Mouse (Mus musculus) cerebellum, adult 2 months (tissue): ENCODE measurements around the gene Galnt6. TPM values are rescaled to one million over a fixed set of nuclear protein-coding genes. Genes with fewer than 3 reads are reported as not detected.

Experiments
- DNase-seq, 2 experiments: peaks; one replicate each; pipeline ENCODE4 v3.0.0; 2021
- H3K27ac ChIP-seq: fragments of 200-500 bp; 2 replicates; pipeline ENCODE4 v1.5.1; 2012; ENCODE audit warnings: low read length, control low read depth, inconsistent platforms; ENCODE audit not compliant: insufficient read depth
- H3K27me3 ChIP-seq: fragments of 200-500 bp; 2 replicates; pipeline ENCODE4 v1.6.1; 2012; ENCODE audit warnings: inconsistent platforms, mild to moderate bottlenecking, low read length, moderate library complexity; ENCODE audit not compliant: control insufficient read depth, insufficient read depth
- H3K4me1 ChIP-seq: fragments of 200-500 bp; 2 replicates; pipeline ENCODE4 v1.6.1; 2011; ENCODE audit warnings: low read length; ENCODE audit not compliant: control insufficient read depth, insufficient read depth
- H3K4me3 ChIP-seq: fragments of 200-500 bp; replicated peaks from 2 replicates; pipeline ENCODE3; 2011; ENCODE audit warnings: mild to moderate bottlenecking, low read depth, low read length, control low read depth; ENCODE audit not compliant: insufficient read depth
- CTCF ChIP-seq: fragments of 200-500 bp; IDR thresholded peaks from 2 replicates; pipeline ENCODE4 v1.5.1; 2011; ENCODE audit warnings: low read depth, mild to moderate bottlenecking, control low read depth, low read length, moderate library complexity, borderline replicate concordance; ENCODE audit not compliant: insufficient read depth
- POLR2A ChIP-seq: fragments of 200-500 bp; IDR thresholded peaks from 2 replicates; pipeline ENCODE4 v1.6.1; 2011; ENCODE audit warnings: low read length, control low read depth, borderline replicate concordance; ENCODE audit not compliant: insufficient read depth
- WGBS: fragments of 180-500 bp; shearing (Covaris S2); methylation state at CpG from one replicate; pipeline ENCODE4 v1.1.7; 2018; 5-methylcytosine and 5-hydroxymethylcytosine counted together
- polyA plus RNA-seq: library from polyadenylated mRNA; depleted of rRNA; stranded (reverse); fragments of >200 nt; gene quantifications from 2 replicates; pipeline ENCODE4 v1.2.3, GENCODE M21; 2012

Galnt6 gene
- polyA plus RNA-seq, 1 experiment = 13.1 TPM

DNA sequence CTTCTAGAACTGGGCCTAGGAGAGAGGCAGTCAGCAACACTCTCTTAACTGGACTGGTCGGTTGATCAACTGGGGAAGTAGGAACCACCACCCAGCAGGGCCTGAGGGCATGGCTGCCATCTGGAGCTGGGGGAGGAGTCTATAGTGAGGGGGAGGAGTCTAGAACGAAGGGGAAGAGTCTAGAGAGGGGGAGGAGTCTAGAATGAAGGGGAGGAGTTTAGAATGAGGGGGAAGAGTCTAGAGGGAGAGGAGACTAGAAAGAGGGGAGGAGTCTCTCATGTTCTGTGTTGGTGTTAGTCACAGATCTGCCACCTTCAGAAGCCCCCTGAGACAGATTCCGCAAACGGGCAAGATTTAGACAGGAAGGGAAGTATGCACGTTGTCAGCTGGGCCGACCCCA is 29.8 kb downstream of the Galnt6 start:
- no peaks in the 10 kb centered on the region for H3K4me1 ChIP-seq
- TF ChIP-seq CTCF (no peak), POLR2A (no peak)
- H3K27me3 ChIP-seq = no peaks in the 10 kb centered on the region
- no peak overlapping the region for H3K27ac ChIP-seq
- no peak overlapping the region for H3K4me3 ChIP-seq
- WGBS = 46% methylated on average over 6 of the region's 6 CpGs
- DNase-seq = no peak

DNA sequence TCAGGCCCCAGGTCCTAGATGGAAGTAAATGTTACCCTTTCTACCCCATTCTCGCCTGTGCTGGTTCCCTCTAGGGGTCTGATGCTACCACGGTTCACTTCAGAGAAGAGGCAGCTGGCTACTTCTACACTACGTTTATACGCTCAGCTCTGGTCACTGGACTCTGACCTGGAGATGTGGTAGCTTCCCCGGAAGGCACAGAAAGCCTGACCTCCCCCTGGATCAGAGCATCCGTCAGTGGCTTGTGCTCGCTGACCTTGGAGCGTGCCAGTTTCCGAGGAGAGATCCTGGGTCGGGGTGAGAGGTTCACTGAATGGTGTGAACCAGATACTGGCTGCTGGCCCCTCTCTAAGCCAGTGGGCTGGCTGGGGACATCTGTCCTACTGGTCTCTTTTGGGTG is 31.1 kb downstream of the Galnt6 start:
- no peak for DNase-seq
- Histone ChIP-seq H3K4me3 (no peak overlapping the region), H3K27me3 (no peaks in the 10 kb centered on the region), H3K4me1 (no peaks in the 10 kb centered on the region), H3K27ac (no peak overlapping the region)
- 83% methylated on average over 10 of the region's 10 CpGs for WGBS
- no peak for TF ChIP-seq CTCF
- TF ChIP-seq POLR2A = no peak

- DNase-seq = no peak
- WGBS = 16% methylated on average over 9 of the region's 9 CpGs
- no peaks in the 10 kb centered on the region for H3K4me1 ChIP-seq
- no peaks in the 10 kb centered on the region for H3K27me3 ChIP-seq
- TF ChIP-seq CTCF (no peak), POLR2A (no peak)
- no peak overlapping the region for H3K27ac ChIP-seq
- H3K4me3 ChIP-seq = no peak overlapping the region
Observed at GRCm38 (mm10) chr15:100694406-100694805, 34.8 kb downstream of the Galnt6 start.

DNA sequence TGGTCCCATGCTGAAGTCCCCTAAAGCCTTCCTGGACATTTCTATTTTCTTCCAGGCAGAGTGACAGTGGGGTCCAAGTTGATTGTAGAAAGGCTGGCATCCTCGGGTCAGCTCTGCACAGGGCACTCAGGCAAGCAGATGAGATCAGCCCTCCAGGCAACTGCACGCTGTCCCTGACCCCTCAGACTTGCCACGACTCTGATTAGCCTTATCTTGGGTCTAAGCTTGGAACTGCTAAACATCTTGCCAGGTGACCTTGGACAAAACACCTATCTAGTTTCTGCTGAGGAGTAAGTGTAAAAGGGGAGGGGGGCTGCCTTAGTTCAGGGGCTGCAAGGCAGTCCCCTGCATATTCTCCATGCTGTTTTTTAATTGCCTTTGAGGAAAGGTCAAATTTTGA is 37.2 kb downstream of the Galnt6 start:
- Histone ChIP-seq H3K27ac (no peak overlapping the region), H3K4me3 (no peak overlapping the region), H3K27me3 (no peaks in the 10 kb centered on the region), H3K4me1 (no peaks in the 10 kb centered on the region)
- no peak for DNase-seq
- 76% methylated on average over 3 of the region's 3 CpGs for WGBS
- TF ChIP-seq POLR2A (no peak), CTCF (no peak)

DNA sequence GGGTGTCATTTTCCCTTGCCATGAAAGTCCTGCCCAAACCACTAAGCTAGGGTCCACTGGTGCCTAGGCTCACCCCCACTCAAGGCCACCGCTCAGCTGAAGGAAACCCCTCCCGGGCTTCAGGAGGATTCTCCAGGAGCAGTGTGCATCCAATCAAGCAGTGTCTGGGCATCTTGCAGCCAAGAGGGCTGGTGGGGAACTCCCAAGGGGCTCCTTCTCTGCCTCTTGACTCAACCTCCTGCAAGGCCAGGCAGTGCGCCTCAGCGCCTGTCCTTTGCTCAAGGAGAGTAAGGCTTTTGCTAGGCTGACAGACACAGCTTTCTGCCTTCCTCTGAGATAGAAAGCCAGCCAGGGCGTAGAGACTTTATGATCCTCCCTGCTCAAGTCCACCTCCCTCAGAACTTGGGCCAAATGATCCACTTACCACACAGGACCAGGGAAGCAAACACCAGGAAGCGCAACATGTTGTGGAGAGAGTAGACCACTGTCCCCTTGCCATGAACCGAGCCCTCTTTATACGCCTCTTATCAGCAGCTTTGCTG is 41.7 kb downstream of the Galnt6 start, which contains the start of gene Cela1:
TSS of gene Cela1 (minus strand) at position 492 of the 542 bp plus-strand sequence.
- H3K4me1 ChIP-seq = no peaks in the 10 kb centered on the region
- 76% methylated on average over 8 of the region's 8 CpGs for WGBS
- TF ChIP-seq CTCF = no peak
- no peak for TF ChIP-seq POLR2A
- H3K27me3 ChIP-seq = no peaks in the 10 kb centered on the region
- H3K4me3 ChIP-seq = no peak within 1 kb of the TSS
- H3K27ac ChIP-seq = no peak within 1 kb of the TSS
- DNase-seq = no peak

DNA sequence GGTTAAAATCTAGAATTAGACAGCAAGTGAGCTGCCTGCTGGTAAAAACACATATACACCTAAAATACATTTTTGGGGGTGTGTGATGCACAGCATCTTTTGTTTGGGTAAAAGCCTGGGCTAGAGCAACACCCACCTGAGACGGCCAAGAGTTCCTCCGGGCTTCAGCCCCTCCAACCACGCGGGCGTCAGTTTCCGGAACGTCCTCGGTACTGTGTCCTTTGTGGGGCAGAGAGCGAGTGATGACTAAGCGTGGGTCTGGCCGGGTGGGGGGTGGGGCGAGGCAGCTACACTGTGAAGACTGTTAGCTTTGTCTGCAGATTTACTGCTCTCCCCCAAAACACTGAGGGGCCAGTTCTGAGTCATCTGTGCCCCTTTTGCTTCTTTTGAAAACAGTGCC is 42.2 kb downstream of the Galnt6 start:
- DNase-seq = no peak
- no peak overlapping the region for H3K4me3 ChIP-seq
- H3K27me3 ChIP-seq = no peaks in the 10 kb centered on the region
- H3K4me1 ChIP-seq = no peaks in the 10 kb centered on the region
- 59% methylated on average over 12 of the region's 12 CpGs for WGBS
- H3K27ac ChIP-seq = no peak overlapping the region
- TF ChIP-seq POLR2A (no peak), CTCF (no peak)

- 40% methylated on average over 6 of the region's 6 CpGs for WGBS
- TF ChIP-seq CTCF (no peak), POLR2A (no peak)
- Histone ChIP-seq H3K4me3 (no peak overlapping the region), H3K27me3 (no peaks in the 10 kb centered on the region), H3K4me1 (no peaks in the 10 kb centered on the region), H3K27ac (no peak overlapping the region)
- no peak for DNase-seq
Observed at GRCm38 (mm10) chr15:100686434-100686833, 42.7 kb downstream of the Galnt6 start.

- TF ChIP-seq POLR2A (no peak), CTCF (no peak)
- WGBS = 71% methylated on average over 8 of the region's 8 CpGs
- Histone ChIP-seq H3K4me1 (no peaks in the 10 kb centered on the region), H3K27ac (no peak overlapping the region), H3K27me3 (no peaks in the 10 kb centered on the region), H3K4me3 (no peak overlapping the region)
- DNase-seq = no peak
Observed at GRCm38 (mm10) chr15:100685849-100686248, 43.3 kb downstream of the Galnt6 start.
